Mouse (Mus musculus): ENCODE data around the gene Rnase11.

Gene Rnase11

DNA sequence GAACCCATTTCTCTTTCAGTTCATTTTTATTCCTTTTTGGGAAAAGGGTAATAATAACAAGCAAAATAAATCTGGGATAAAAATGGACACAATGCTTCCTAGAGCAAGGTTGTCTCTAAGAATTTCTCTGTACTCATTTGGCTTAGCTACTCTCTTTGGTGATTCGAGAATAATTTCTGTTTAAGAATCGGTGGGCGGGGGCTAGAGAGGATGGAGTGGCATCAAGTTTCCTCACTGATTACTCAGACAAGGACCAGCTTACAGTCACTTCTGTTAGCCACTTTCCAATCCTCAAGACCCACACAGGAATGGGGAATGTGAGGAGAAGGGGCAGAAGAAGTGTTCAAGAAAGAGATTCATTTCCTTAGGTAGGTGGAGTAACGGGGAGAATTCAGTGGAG is 41.2 kb downstream of the Rnase11 start:
- no peak for DNase-seq (ENCODE audit: low spot score)

DNA sequence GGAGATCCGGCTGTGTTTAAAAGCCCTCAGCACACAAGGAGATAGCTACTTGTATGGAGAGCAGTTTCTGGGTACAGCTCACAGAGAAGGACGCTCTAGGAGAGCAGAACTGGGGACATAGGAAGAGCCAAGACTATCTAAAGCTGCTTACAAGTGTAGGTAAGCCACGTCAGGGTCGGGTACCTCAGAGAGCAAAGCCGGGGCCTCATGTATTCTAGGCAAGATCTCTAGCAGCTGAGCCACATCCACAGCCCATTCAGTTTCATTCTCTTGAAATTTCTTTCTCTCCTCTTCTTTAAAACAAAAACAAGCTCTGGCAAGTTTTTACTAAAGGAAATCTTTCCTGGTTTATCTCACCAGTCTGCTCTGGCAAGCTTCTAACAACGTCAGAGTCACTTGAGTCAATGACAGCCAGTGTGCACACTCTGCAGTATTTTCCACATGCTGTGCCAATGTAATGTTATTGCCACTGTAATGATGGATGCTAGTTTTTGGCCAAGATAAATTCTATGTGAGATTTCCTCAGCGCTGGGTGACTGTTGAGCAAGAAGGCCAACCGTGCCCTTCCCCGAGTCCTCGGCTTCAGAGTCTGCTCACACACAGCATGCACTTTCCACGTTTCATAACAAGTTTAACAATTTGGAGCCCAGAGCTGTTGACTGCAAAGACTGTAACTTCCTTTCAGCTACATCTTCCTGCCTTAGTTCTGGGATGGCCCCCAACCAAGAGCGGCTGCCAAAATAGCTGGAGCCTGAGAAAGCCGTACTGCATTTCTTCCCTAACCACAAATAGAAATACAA is 41.8 kb downstream of the Rnase11 start:
- DNase-seq (ENCODE audit: low spot score) = no peak

DNA sequence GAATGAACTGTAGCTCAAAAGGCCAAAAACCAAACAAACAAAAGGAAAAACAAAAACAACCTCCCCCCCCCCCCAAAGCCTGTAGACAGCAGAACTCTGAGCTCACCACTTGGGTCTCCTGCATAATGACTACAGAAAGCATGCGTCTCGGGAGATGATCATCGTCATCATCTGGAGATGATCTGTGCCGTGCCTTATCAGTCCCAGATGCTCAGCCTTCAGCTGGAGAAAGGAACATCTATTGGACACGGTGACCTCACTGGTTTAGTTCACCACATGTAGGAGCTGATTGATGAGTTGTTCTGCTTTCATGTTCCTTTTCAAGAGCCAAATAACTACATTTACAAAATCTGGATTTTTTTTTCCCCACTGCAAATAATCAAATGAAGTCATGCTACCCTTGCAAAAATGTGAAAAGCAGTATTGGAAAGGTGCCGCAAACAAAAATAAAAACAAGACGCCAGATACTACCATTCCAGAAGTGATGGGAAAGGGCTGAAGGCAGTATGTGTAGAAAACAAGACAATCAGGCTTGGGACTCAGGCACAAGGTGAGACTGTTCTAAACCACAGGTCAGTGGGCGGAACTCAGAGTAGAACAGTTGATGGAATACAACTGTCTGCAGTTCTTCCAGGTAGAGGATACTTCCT is 42.7 kb downstream of the Rnase11 start, which contains the start of gene Rnase10:
TSS of gene Rnase10 (plus strand) at position 600 of the 650 bp plus-strand sequence.
- no peak for DNase-seq (ENCODE audit: low spot score)

Data from testis, postnatal 14 days (tissue).